Mouse (Mus musculus): ENCODE measurements around the gene Rab39b. TPM values are rescaled to one million over a fixed set of nuclear protein-coding genes. Genes with fewer than 3 reads are reported as not detected.

The Rab39b gene
- polyA plus RNA-seq (2015; fragmentation: Nextera tagmentation; extraction: Ambion mirVana) = 1.7 TPM in 2 replicates

DNA sequence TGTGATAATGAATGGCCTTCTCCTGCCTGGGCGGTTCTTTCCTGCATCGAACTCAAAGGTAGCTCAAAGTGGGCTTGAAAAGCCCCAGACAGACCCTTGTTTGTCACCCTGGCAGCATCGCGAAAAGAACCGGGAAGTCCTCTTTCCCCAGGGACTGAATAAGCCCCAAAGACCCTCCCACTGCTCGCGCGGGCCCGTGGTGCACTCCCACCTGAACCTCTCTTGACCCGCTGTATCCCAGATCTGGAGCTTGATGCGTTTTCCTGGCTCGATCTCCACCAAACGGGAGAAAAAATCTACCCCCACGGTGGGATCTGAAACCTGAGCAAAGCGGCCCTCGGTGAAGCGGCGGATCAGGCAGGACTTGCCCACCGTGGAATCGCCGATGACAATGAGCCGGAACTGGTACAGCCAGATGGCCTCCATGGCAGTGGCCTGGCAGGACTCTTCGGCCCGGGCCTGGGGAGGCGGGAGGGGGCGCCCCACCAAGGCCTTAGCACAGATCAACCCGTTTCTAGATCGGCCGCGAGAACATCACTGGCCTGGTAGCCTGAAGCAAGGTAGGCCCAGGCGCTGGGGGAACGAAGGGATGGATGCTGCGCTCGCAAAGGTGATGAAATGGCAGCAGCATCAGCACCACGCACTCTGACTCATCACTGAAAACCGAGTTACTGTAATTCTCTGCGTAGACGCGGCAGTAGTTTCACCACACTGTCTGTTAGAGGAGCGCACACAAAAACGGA, at the start of gene Rab39b:
Gene Rab39b (minus strand): TSS at position 650 of the 743 bp plus-strand sequence.
- no peaks in the 10 kb centered on the region for H3K9me3 ChIP-seq (ENCODE audit: control insufficient read depth, low read length)
- H3K27ac ChIP-seq (ENCODE audit: low read length) = no peak within 1 kb of the TSS
- WGBS = 18% methylated on average over 40 of the region's 41 CpGs
- H3K27me3 ChIP-seq (replicated peaks; ENCODE audit: control insufficient read depth, insufficient read depth, low read length) = no peaks in the 10 kb centered on the region
- peak within 1 kb of the TSS; percentile 53; the same call in 1 of the 2 replicates for H3K9ac ChIP-seq (ENCODE audit: low read depth, low read length)
- H3K4me1 ChIP-seq (ENCODE audit: control insufficient read depth, insufficient read depth, low read length) = no peaks in the 10 kb centered on the region
- H3K4me2 ChIP-seq (ENCODE audit: low read depth, low read length) = peak within 1 kb of the TSS; percentile 55
- H3K4me3 ChIP-seq (ENCODE audit: low read length) = peak within 1 kb of the TSS; percentile 45
- peak; percentile 52; the same call in 1 of the 2 replicates for ATAC-seq
- no peaks in the 10 kb centered on the region for H3K36me3 ChIP-seq (ENCODE audit: control insufficient read depth, insufficient read depth, low read length)

DNA sequence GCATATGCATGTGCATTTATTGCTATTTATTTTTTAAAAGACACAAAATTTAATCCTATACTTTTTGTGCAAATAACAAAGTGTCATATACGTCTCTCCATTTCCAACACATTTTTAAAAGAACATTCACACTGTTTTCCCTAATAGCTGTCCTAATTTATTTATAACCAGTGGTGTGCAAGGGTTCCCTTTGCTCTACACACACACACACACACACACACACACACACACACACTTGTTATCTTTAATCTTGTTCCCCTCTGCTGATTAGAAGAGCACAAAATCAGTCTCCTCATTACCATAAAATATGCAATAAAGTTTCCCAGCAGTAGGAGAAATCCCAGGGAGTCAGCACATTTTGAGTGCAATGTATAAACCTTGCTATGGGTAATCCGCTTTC, 508 bp upstream of the Rab39b start:
- 86% methylated on average over 2 of the region's 2 CpGs for WGBS
- no peak overlapping the region for H3K4me3 ChIP-seq (ENCODE audit: low read length)
- H3K9me3 ChIP-seq (ENCODE audit: control insufficient read depth, low read length) = no peaks in the 10 kb centered on the region
- H3K27ac ChIP-seq (ENCODE audit: low read length) = no peak overlapping the region
- no peaks in the 10 kb centered on the region for H3K4me1 ChIP-seq (ENCODE audit: control insufficient read depth, insufficient read depth, low read length)
- H3K36me3 ChIP-seq (ENCODE audit: control insufficient read depth, insufficient read depth, low read length) = no peaks in the 10 kb centered on the region
- ATAC-seq = no peak
- H3K9ac ChIP-seq (ENCODE audit: low read depth, low read length) = no peak overlapping the region
- no peaks in the 10 kb centered on the region for H3K27me3 ChIP-seq (replicated peaks; ENCODE audit: control insufficient read depth, insufficient read depth, low read length)
- no peak overlapping the region for H3K4me2 ChIP-seq (ENCODE audit: low read depth, low read length)

Other genes starting within 250 kb of the Rab39b start
- gene Fundc2, start 195.8 kb downstream of the Rab39b start, polyA plus RNA-seq (2015; fragmentation: Nextera tagmentation; extraction: Ambion mirVana) = 54.7 and 55.7 TPM in 2 replicates
- gene F8, start 195.6 kb downstream of the Rab39b start, polyA plus RNA-seq (2015; fragmentation: Nextera tagmentation; extraction: Ambion mirVana) = 1.1 TPM in 2 replicates
- 16.2 and 19.7 TPM in 2 replicates for gene Cmc4, start 161.6 kb downstream of the Rab39b start, polyA plus RNA-seq (2015; fragmentation: Nextera tagmentation; extraction: Ambion mirVana)
- gene Mtcp1, start 161.6 kb downstream of the Rab39b start, polyA plus RNA-seq (2015; fragmentation: Nextera tagmentation; extraction: Ambion mirVana) = 7.1 and 7.7 TPM in 2 replicates
- 59.5 and 64.8 TPM in 2 replicates for gene Brcc3, start 161.6 kb downstream of the Rab39b start, polyA plus RNA-seq (2015; fragmentation: Nextera tagmentation; extraction: Ambion mirVana)
- gene Vbp1, start 63.9 kb downstream of the Rab39b start, polyA plus RNA-seq (2015; fragmentation: Nextera tagmentation; extraction: Ambion mirVana) = 125 and 127 TPM in 2 replicates

Data from intestine, embryonic 16.5 days (tissue).